Mouse (Mus musculus) lung, postnatal 25 days (tissue): ENCODE data around the gene Gdf10.
A peak's percentile ranks its signal among the peaks of the same experiment; 100 is the strongest.

Experiments used
- DNase-seq: peaks from one replicate; pipeline ENCODE4 v3.0.0; 2022; ENCODE audit warnings: low spot score

The Gdf10 gene

GRCm38 (mm10) chr14:33923168-33924070, at the start of gene Gdf10:
TSS of gene Gdf10 (plus strand) at chr14:33923587.
- DNase-seq = no peak

GRCm38 (mm10) chr14:33878826-33879225, 44.6 kb upstream of the Gdf10 start:
- DNase-seq = no peak

- DNase-seq = no peak
Measured at GRCm38 (mm10) chr14:33880236-33880635, 43.2 kb upstream of the Gdf10 start.

- no peak for DNase-seq
Measured at GRCm38 (mm10) chr14:33881471-33881870, 41.9 kb upstream of the Gdf10 start.

- no peak for DNase-seq
Measured at GRCm38 (mm10) chr14:33883046-33883445, 40.3 kb upstream of the Gdf10 start.

GRCm38 (mm10) chr14:33885466-33885865, 37.9 kb upstream of the Gdf10 start:
- no peak for DNase-seq

- no peak for DNase-seq
Measured at GRCm38 (mm10) chr14:33888387-33889035, 34.9 kb upstream of the Gdf10 start.

- DNase-seq = no peak
Measured at GRCm38 (mm10) chr14:33889971-33890370, 33.4 kb upstream of the Gdf10 start.

GRCm38 (mm10) chr14:33891507-33891906, 31.9 kb upstream of the Gdf10 start:
- DNase-seq = no peak

- DNase-seq = no peak
Measured at GRCm38 (mm10) chr14:33895777-33896176, 27.6 kb upstream of the Gdf10 start.

GRCm38 (mm10) chr14:33896628-33897300, 26.6 kb upstream of the Gdf10 start:
- DNase-seq = no peak

- DNase-seq = no peak
Measured at GRCm38 (mm10) chr14:33902783-33903182, 20.6 kb upstream of the Gdf10 start.

- DNase-seq = no peak
Measured at GRCm38 (mm10) chr14:33903199-33903598, 20.2 kb upstream of the Gdf10 start.

GRCm38 (mm10) chr14:33904851-33905250, 18.5 kb upstream of the Gdf10 start:
- DNase-seq = no peak

- DNase-seq = peak; percentile 58
Measured at GRCm38 (mm10) chr14:33913727-33914126, 9.7 kb upstream of the Gdf10 start.

- no peak for DNase-seq
Measured at GRCm38 (mm10) chr14:33914206-33914605, 9.2 kb upstream of the Gdf10 start.

- DNase-seq = no peak
Measured at GRCm38 (mm10) chr14:33920727-33921559, 2.4 kb upstream of the Gdf10 start.

- DNase-seq = no peak
Measured at GRCm38 (mm10) chr14:33922771-33923167, 618 bp upstream of the Gdf10 start.

- DNase-seq = no peak
Measured at GRCm38 (mm10) chr14:33931853-33932252, 8.5 kb downstream of the Gdf10 start.

- peak; percentile 28 for DNase-seq
Measured at GRCm38 (mm10) chr14:33932935-33933703, 9.7 kb downstream of the Gdf10 start.

- DNase-seq = peak; percentile 8
Measured at GRCm38 (mm10) chr14:33933778-33934317, 10.5 kb downstream of the Gdf10 start.
